Mouse (Mus musculus) layer of hippocampus, adult 8-10 months (tissue): ENCODE data around the gene Tcam1. TPM values are rescaled to one million over a fixed set of nuclear protein-coding genes. Genes with fewer than 3 reads are reported as not detected.

Experiments
- DNase-seq, 2 experiments: peaks; one replicate each; pipeline ENCODE4 v3.0.0; 2022; ENCODE audit warnings: low spot score in 2 of 2
- total RNA-seq, 4 experiments: library from RNA; stranded (reverse); gene quantifications; 2 replicates each; pipeline ENCODE4 v1.2.4; 2022

Tcam1 gene
- total RNA-seq, 4 experiments from 2014 or later: 0.16 to 0.20 TPM; not detected in 2

GRCm38 (mm10) chr11:106317801-106318200 lies 41.3 kb downstream of the Tcam1 start:
- no peak for DNase-seq

DNA sequence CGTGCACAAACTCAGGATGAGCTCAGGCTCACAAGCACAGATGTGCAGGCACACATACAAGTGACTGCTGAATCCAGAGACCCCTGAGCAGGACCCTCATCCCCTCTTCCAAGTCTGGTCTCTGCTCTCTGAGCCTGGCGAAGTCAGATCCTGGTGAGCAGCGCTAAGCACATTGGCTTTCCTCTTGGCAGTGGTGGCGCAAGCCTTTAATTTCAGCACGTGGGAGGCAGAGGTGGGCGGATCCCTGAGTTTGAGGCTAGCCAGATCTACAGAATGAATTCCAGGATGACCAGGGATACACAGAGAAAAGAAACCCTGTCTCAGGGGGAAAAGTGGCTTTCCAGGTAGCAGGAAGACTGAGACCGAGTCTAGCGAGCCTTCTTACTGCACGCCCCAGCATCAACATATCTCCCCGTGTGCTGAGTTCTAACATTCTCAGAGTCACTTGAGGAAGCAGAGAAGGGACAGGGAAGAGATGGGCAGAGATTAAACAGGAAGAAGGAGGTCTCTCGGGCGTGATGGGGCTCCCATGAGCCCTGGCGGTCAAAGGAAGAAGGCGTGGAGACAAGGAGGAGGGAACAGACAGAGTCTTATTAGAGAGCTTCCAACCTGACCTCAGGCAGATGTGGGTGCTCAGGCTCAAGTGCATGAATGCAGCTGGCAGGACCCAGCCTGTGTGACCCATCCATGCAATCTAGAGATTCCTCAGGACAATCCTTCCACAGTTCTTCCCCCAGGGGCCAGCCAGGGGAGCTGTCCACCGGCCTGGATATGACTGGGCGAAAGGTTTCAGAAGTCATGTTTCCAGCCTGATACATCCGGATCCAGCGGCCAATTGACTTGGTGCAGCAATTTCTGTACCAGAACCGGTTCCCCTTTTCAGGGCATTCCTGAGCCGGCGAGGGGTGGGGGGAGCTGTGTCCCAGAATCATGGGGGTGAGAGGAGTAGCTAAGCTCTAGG lies 42.2 kb downstream of the Tcam1 start:
- DNase-seq: no peak

GRCm38 (mm10) chr11:106324858-106325257 lies 48.4 kb downstream of the Tcam1 start:
- no peak for DNase-seq

GRCm38 (mm10) chr11:106325566-106326206 lies 49.2 kb downstream of the Tcam1 start:
- peak; percentile 16 to 50 for DNase-seq

DNA sequence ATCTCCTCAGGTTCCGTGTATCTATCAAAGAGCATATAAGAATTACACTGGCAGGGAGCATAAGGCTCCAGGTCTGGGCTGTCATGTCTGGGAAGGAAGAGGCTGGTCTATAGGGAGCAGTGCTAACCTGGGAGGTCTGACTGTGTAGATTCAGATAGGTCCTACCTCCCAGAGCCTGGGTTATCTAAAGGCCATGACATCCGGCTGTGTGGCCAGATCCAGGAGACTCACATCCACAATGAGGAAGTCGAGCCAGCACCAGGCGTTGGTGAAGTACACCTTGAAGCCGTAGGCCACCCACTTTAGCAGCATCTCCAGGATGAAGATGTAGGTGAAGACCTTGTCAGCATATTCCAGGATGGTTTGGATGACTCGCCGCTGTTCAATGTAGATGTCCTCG lies 50.0 kb downstream of the Tcam1 start:
- DNase-seq: no peak

DNA sequence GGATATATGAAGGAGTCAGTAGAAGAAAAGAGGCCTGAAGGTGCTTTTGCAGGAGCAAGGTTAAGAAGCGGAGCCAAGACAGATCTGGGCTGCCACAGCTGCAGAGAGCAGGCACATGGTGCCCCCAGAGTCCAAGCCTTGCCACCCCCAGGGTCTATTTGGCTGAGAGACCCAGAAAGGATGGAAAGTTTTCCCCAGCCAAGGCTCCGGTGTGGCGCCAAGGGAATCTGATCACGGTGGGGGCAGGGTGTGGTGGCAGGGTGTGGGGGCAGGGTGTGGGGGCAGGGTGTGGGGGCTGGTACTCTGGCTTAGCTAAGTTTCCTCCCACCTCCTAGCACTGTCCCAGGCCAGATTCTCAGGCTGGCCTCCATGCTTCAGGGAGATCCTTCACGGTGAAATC lies 52.0 kb downstream of the Tcam1 start:
- DNase-seq: no peak

- DNase-seq: no peak
These were observed 52.7 kb downstream of the Tcam1 start for GRCm38 (mm10) chr11:106329128-106329527.

GRCm38 (mm10) chr11:106329682-106330081 lies 53.2 kb downstream of the Tcam1 start:
- DNase-seq: peak in 1 of 2 experiments; percentile 20

GRCm38 (mm10) chr11:106332458-106332857 lies 56.0 kb downstream of the Tcam1 start:
- no peak for DNase-seq

- no peak for DNase-seq
These were observed 57.6 kb downstream of the Tcam1 start for GRCm38 (mm10) chr11:106334066-106334465.

- DNase-seq: no peak
These were observed 61.6 kb downstream of the Tcam1 start for GRCm38 (mm10) chr11:106338029-106338428.

Other genes starting within 250 kb of the Tcam1 start
- 100 to 1,000 TPM; 121 to 133 (median 126) TPM for gene Dcaf7, start 239.8 kb upstream of the Tcam1 start, total RNA-seq
- 10 to 100 TPM; 15.5 to 23.3 (median 18.7) TPM for gene Taco1, start 210.6 kb upstream of the Tcam1 start, total RNA-seq
- 10 to 100 TPM; 30.2 to 37.4 (median 35.1) TPM for gene Map3k3, start 192.1 kb upstream of the Tcam1 start, total RNA-seq
- 1 to 10 TPM in 1 of 4 experiments, not detected in 3; 1.4 TPM for gene Gm10840, start 115.8 kb upstream of the Tcam1 start, total RNA-seq
- 100 to 1,000 TPM; 111 to 131 (median 122) TPM for gene Limd2, start 115.8 kb upstream of the Tcam1 start, total RNA-seq
- 10 to 100 TPM; 29.2 to 33.2 (median 31.0) TPM for gene Strada, start 74.5 kb upstream of the Tcam1 start, total RNA-seq
- gene Ccdc47, start 60.3 kb upstream of the Tcam1 start, total RNA-seq: 10 to 100 TPM; 82.3 to 98.3 (median 92.6) TPM
- 10 to 100 TPM; 65.3 to 71.1 (median 69.4) TPM for gene Ddx42, start 59.7 kb upstream of the Tcam1 start, total RNA-seq
- gene Ftsj3, start 20.6 kb upstream of the Tcam1 start, total RNA-seq: 10 to 100 TPM; 28.9 to 33.3 (median 32.4) TPM
- 100 to 1,000 TPM; 164 to 180 (median 176) TPM for gene Psmc5, start 20.5 kb upstream of the Tcam1 start, total RNA-seq
- 10 to 100 TPM; 29.1 to 34.7 (median 31.2) TPM for gene Smarcd2, start 3.7 kb upstream of the Tcam1 start, total RNA-seq
- gene Gh, start 25.2 kb downstream of the Tcam1 start, total RNA-seq: 1 to 10 TPM in 1 of 4 experiments, under 1 TPM in 1, not detected in 2; 0.57 to 1.7 TPM
- under 1 TPM in 1 of 4 experiments, not detected in 3; 0.39 TPM for gene Cd79b, start 38.1 kb downstream of the Tcam1 start, total RNA-seq
- under 1 TPM in 2 of 4 experiments, not detected in 2; 0.07 TPM for gene Scn4a, start 76.6 kb downstream of the Tcam1 start, total RNA-seq
- under 1 TPM in 1 of 4 experiments, not detected in 3; 0.41 TPM for gene Prr29, start 88.8 kb downstream of the Tcam1 start, total RNA-seq
- 1 to 10 TPM; 1.7 to 3.4 (median 2.4) TPM for gene Icam2, start 111.4 kb downstream of the Tcam1 start, total RNA-seq
- gene Ern1, start 211.2 kb downstream of the Tcam1 start, total RNA-seq: 10 to 100 TPM; 10.4 to 12.4 (median 11.4) TPM